In the genomic region with DNA sequence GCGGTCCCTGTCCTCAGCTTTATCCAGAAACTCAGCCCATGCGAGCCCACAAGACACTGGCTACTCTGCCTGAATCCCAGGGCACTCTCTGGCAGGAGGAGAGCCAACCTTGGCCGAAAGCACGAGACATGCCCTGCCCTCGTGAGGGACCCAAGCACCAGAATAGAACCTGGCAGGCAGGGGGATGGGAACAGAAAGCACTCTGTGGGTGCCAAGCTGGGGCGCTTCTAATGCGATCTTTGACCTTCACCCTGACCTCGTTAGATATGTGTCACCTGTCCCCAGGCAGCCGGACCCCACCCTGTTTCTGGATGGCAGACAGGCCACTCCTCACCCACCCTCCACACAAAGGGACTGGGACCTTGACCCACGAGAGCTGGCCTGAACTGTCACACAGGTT, we compare ENCODE assay signal across 20 mouse cellular contexts. TPM values are rescaled to one million over a fixed set of nuclear protein-coding genes. Genes with fewer than 3 reads are reported as not detected.
DNase-seq lines count a peak whose midpoint lies in the region; ATAC-seq and TF ChIP-seq lines count a peak whose summit lies in the region.
"Had no signal": no experiment of that assay in that cellular context is flagged by ENCODE, and none has a peak within 500 bp of the region (broad histone marks: within the 10 kb centered on the region; RNA-seq: fewer than 3 reads in every experiment).

No protein-coding gene starts in this region.

- no peak overlapping the region for H3K27ac ChIP-seq in kidney, embryonic 14.5 days (ENCODE audit: low read depth, low read length)
- peak overlapping the region; percentile 66 for H3K27ac ChIP-seq in intestine, postnatal 0 days (ENCODE audit: low read depth, low read length)
- H3K27ac ChIP-seq: forebrain, embryonic 12.5 days; kidney, postnatal 0 days; limb, embryonic 13.5 days; midbrain, embryonic 13.5 days had no signal

- H3K9me3 ChIP-seq in kidney, embryonic 14.5 days (ENCODE audit: control insufficient read depth, low read length), result no peaks in the 10 kb centered on the region
- H3K9me3 ChIP-seq in intestine, postnatal 0 days (ENCODE audit: control insufficient read depth), result no peaks in the 10 kb centered on the region
- H3K9me3 ChIP-seq: forebrain, embryonic 12.5 days; G1E; hindbrain, embryonic 10.5 days; limb, embryonic 13.5 days; midbrain, embryonic 13.5 days had no signal

- peaks cover 22% of the 10 kb centered on the region for H3K4me1 ChIP-seq in kidney, embryonic 14.5 days (ENCODE audit: control insufficient read depth, insufficient read depth, low read length)
- peaks cover 9% of the 10 kb centered on the region for H3K4me1 ChIP-seq in intestine, postnatal 0 days (replicated peaks; ENCODE audit: control insufficient read depth, insufficient read depth, low read length)
- H3K4me1 ChIP-seq: midbrain, embryonic 13.5 days had no signal

- H3K36me3 ChIP-seq in kidney, embryonic 14.5 days (ENCODE audit: control insufficient read depth, insufficient read depth, low read length), result no peaks in the 10 kb centered on the region
- H3K36me3 ChIP-seq in intestine, postnatal 0 days (ENCODE audit: control insufficient read depth, insufficient read depth), result peaks cover 48% of the 10 kb centered on the region
- H3K36me3 ChIP-seq: forebrain, embryonic 12.5 days; G1E; hindbrain, embryonic 10.5 days; limb, embryonic 13.5 days; midbrain, embryonic 13.5 days had no signal

- peak; percentile 16 for DNase-seq in adrenal gland, adult 2 months
- no peak for DNase-seq in adrenal gland, adult (ENCODE audit: inconsistent age in 2 of 2, low spot score in 1 of 2)
- no peak for DNase-seq in kidney, postnatal 14 days
- DNase-seq in heart, adult 9 months (ENCODE audit: low spot score in 2 of 2), result peak; percentile 62 to 67
- DNase-seq in frontal cortex, postnatal 25 days (ENCODE audit: low spot score in 2 of 2), result no peak
- DNase-seq in retina, embryonic 14.5 days (ENCODE audit: low spot score), result no peak
- DNase-seq: cerebellum, postnatal 36 days; layer of hippocampus, adult 9-11 months; right cerebral cortex, postnatal 4 days; thymus, adult 2 months had no signal

- H3K4me3 ChIP-seq in kidney, embryonic 14.5 days (ENCODE audit: low read length), result no peak overlapping the region
- H3K4me3 ChIP-seq in intestine, postnatal 0 days (ENCODE audit: low read depth, low read length), result no peak overlapping the region
- H3K4me3 ChIP-seq: forebrain, embryonic 12.5 days; hindbrain, embryonic 10.5 days; limb, embryonic 13.5 days; midbrain, embryonic 13.5 days had no signal

- WGBS in kidney, embryonic 14.5 days, result 65% methylated on average over 10 of the region's 10 CpGs
- 46% methylated on average over 10 of the region's 10 CpGs for WGBS in intestine, postnatal 0 days

- no peak overlapping the region for H3K9ac ChIP-seq in kidney, embryonic 14.5 days (ENCODE audit: low read depth, low read length)
- 0 out of 2 replicates have a peak overlapping the region, but pooled peaks have one; percentile 31 for H3K9ac ChIP-seq in intestine, postnatal 0 days (ENCODE audit: low read depth, low read length)
- H3K9ac ChIP-seq: forebrain, embryonic 12.5 days; limb, embryonic 13.5 days; midbrain, embryonic 13.5 days had no signal

- H3K27me3 ChIP-seq in kidney, embryonic 14.5 days (ENCODE audit: control insufficient read depth, insufficient read depth, low read length), result no peaks in the 10 kb centered on the region
- H3K27me3 ChIP-seq in intestine, postnatal 0 days (replicated peaks; ENCODE audit: control insufficient read depth, insufficient read depth, low read length), result no peaks in the 10 kb centered on the region
- H3K27me3 ChIP-seq: limb, embryonic 13.5 days; midbrain, embryonic 13.5 days had no signal

- TF ChIP-seq CTCF in intestine, postnatal 0 days (IDR thresholded peaks at IDR 0.05; ENCODE audit: low read depth), result no peak

- H3K4me2 ChIP-seq in kidney, embryonic 14.5 days (replicated peaks; ENCODE audit: low read depth, low read length), result no peak overlapping the region
- no peak overlapping the region for H3K4me2 ChIP-seq in intestine, postnatal 0 days (replicated peaks; ENCODE audit: low read depth)
- H3K4me2 ChIP-seq: forebrain, embryonic 12.5 days; limb, embryonic 13.5 days; midbrain, embryonic 13.5 days had no signal

- 0 out of 2 replicates have a peak, but pooled peaks have one; percentile 3 for ATAC-seq in kidney, embryonic 14.5 days (ENCODE audit: low FRiP score, low TSS enrichment)
- ATAC-seq in intestine, postnatal 0 days, result peak; percentile 47
- ATAC-seq: CD4-positive, CD25-positive, alpha-beta regulatory T cell, adult 4 months; midbrain, embryonic 13.5 days had no signal

RNA-seq across cellular contexts. Expression of gene Myom3, which starts 13.9 kb away (rescaled TPM):
- under 1 TPM; 0.40 to 0.55 TPM for total RNA-seq in adrenal gland, adult 2 months (2021)
- polyA plus RNA-seq in adrenal gland, adult 2 months (2012; rRNA removed), result 0.08 and 0.10 TPM in 2 replicates
- polyA plus RNA-seq in kidney, embryonic 14.5 days (2014; fragmentation: Nextera tagmentation; extraction: Ambion mirVana), result 0.06 and 0.35 TPM in 2 replicates
- 0.66 and 0.72 TPM in 2 replicates for polyA plus RNA-seq in intestine, postnatal 0 days (2015; fragmentation: Nextera tagmentation; extraction: Ambion mirVana)
- polyA plus RNA-seq: CD4-positive, CD25-positive, alpha-beta regulatory T cell, adult 4 months; G1E; hindbrain, embryonic 10.5 days had no signal

RNA-seq across cellular contexts. Expression of gene Il22ra1, which starts 17.6 kb away (rescaled TPM):
- total RNA-seq in adrenal gland, adult 2 months (2021), result under 1 TPM; 0.43 to 0.59 TPM
- 1.2 and 1.4 TPM in 2 replicates for polyA plus RNA-seq in adrenal gland, adult 2 months (2012; rRNA removed)
- not detected in 2 replicates for polyA plus RNA-seq in kidney, embryonic 14.5 days (2014; fragmentation: Nextera tagmentation; extraction: Ambion mirVana)
- polyA plus RNA-seq in intestine, postnatal 0 days (2015; fragmentation: Nextera tagmentation; extraction: Ambion mirVana), result 7.7 and 7.8 TPM in 2 replicates
- polyA plus RNA-seq: CD4-positive, CD25-positive, alpha-beta regulatory T cell, adult 4 months; forebrain, embryonic 12.5 days; G1E; hindbrain, embryonic 10.5 days; limb, embryonic 13.5 days; midbrain, embryonic 13.5 days; neural tube, embryonic 14.5 days had no signal

RNA-seq across cellular contexts. Expression of gene Ifnlr1, which starts 59.5 kb away (rescaled TPM):
- total RNA-seq in adrenal gland, adult 2 months (2021), result under 1 TPM in 1 of 2 experiments, not detected in 1; 0.45 TPM
- 0.04 and 0.08 TPM in 2 replicates for polyA plus RNA-seq in adrenal gland, adult 2 months (2012; rRNA removed)
- 0.46 and 1.1 TPM in 2 replicates for polyA plus RNA-seq in kidney, embryonic 14.5 days (2014; fragmentation: Nextera tagmentation; extraction: Ambion mirVana)
- 5.5 and 5.9 TPM in 2 replicates for polyA plus RNA-seq in intestine, postnatal 0 days (2015; fragmentation: Nextera tagmentation; extraction: Ambion mirVana)
- polyA plus RNA-seq: CD4-positive, CD25-positive, alpha-beta regulatory T cell, adult 4 months; G1E had no signal

Comparison
In these comparisons a context has a peak if more than half of its experiments do, and no peak if none do; other contexts are left out.
1. DNase-seq: peak in adrenal gland, adult 2 months (single experiment) and heart, adult 9 months (2 of 2); none in adrenal gland, adult (0 of 2), kidney, postnatal 14 days (single experiment), frontal cortex, postnatal 25 days (0 of 2) and retina, embryonic 14.5 days (single experiment).